Mouse (Mus musculus): ENCODE measurements around the gene Lurap1.

- no peak for TF ChIP-seq CTCF (IDR thresholded peaks at IDR 0.05; ENCODE audit: extremely low read depth, insufficient read depth, low read length)
- no peak for TF ChIP-seq POLR2A (IDR thresholded peaks at IDR 0.05; ENCODE audit: extremely low read depth, insufficient read depth, low read length)
Observed at GRCm38 (mm10) chr4:116096291-116096690, 54.8 kb downstream of the Lurap1 start.

Measured in cortical plate, adult 2 months (tissue).